Mouse (Mus musculus) heart, adult 2 months (tissue): Measurements from ENCODE around the gene Mycn. TPM values are rescaled to one million over a fixed set of nuclear protein-coding genes. Genes with fewer than 3 reads are reported as not detected.

Source experiments
- DNase-seq, 2 experiments: peaks; one replicate each; pipeline ENCODE4 v3.0.0; 2021
- H3K27ac ChIP-seq: fragments of 200-600 bp; 2 replicates; pipeline ENCODE4 v1.8.1; 2022
- H3K27me3 ChIP-seq: fragments of 200-500 bp; 2 replicates; pipeline ENCODE4 v1.6.1; 2012; ENCODE audit warnings: mild to moderate bottlenecking, low read length, inconsistent platforms, mixed read lengths; ENCODE audit not compliant: control insufficient read depth, insufficient read depth
- H3K36me3 ChIP-seq: fragments of 200-500 bp; 2 replicates; pipeline ENCODE4 v1.6.1; 2012; ENCODE audit warnings: low read length, inconsistent platforms; ENCODE audit not compliant: control insufficient read depth, insufficient read depth
- H3K4me1 ChIP-seq: fragments of 200-500 bp; 2 replicates; pipeline ENCODE4 v1.6.1; 2011; ENCODE audit warnings: low read length; ENCODE audit not compliant: control insufficient read depth, insufficient read depth
- H3K4me3 ChIP-seq: fragments of 200-600 bp; 2 replicates; pipeline ENCODE4 v1.8.1; 2022
- H3K79me2 ChIP-seq: fragments of 200-500 bp; replicated peaks from 2 replicates; pipeline ENCODE4 v1.6.1; 2012; ENCODE audit warnings: mild to moderate bottlenecking, inconsistent platforms, low read length, moderate library complexity, mixed read lengths; ENCODE audit not compliant: control insufficient read depth, insufficient read depth
- H3K9ac ChIP-seq: fragments of 200-500 bp; 2 replicates; pipeline ENCODE4 v1.6.1; 2012; ENCODE audit warnings: low read depth, mild to moderate bottlenecking, control low read depth, inconsistent platforms, low read length, mixed read lengths
- CTCF ChIP-seq: fragments of 200-600 bp; IDR thresholded peaks from 2 replicates; pipeline ENCODE4 v1.8.1; 2022; ENCODE audit warnings: antibody characterized with exemption, mild to moderate bottlenecking, moderate library complexity
- EP300 ChIP-seq: fragments of 200-500 bp; IDR thresholded peaks from 2 replicates; pipeline ENCODE4 v1.6.1; 2011; ENCODE audit warnings: low read depth, low read length, control low read depth; ENCODE audit not compliant: insufficient read depth
- POLR2A ChIP-seq: fragments of 200-500 bp; IDR thresholded peaks from 2 replicates; pipeline ENCODE4 v1.6.1; 2011; ENCODE audit warnings: mild to moderate bottlenecking, low read depth, low read length, control low read depth; ENCODE audit not compliant: insufficient read depth
- WGBS: fragments of 180-500 bp; shearing (Covaris S2); methylation state at CpG from one replicate; pipeline ENCODE4 v1.1.7; 2018; 5-methylcytosine and 5-hydroxymethylcytosine counted together
- intact Hi-C: fragments of 180-260 bp; cut with DNase I; formaldehyde crosslinking; loops from one replicate; pipeline ENCODE4 v1.15.1; 2025
- polyA plus RNA-seq: library from polyadenylated mRNA; depleted of rRNA; stranded (reverse); fragments of >200 nt; gene quantifications from 2 replicates; pipeline ENCODE4 v1.2.3, GENCODE M21; 2012
- total RNA-seq, 2 experiments: library from RNA; stranded (reverse); gene quantifications; 2 replicates each; pipeline ENCODE4 v1.2.3; 2021

Gene Mycn
- total and polyA plus RNA-seq, 3 experiments, result 1.8 to 3.1 (median 1.9) TPM

DNA sequence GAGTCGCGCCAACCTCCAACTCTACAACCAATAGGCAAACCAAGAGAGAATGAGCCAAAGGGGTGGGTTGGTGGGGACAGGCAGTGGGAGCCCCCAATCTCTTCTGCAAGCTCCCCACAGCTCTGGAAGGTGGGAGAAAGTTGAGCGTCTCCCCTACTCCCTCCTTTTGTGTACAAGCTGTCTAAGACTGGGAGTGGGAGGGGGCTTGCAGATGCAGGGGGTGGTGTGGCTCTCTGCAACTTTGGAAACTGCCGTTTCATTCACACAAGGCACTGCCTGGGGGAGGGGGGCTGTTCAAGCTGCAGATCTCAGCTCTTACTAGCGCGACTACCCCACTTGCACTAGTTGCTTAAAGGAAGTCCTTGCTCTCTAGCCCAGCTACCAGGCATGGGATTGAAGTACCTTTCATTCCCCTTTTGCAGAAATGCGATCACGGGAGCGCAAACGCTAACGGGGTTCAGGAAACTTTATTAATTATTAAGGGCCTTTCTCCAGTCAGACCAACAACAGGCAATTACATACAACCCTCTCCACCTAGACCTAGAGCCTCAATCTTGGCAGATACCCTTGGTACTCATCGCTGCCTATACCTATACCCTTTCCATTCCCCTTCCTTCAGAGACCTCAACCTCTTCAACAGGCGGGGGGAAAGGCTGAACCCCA is 1.1 kb downstream of the Mycn start:
- intact Hi-C loops, result loop anchor here (5.0 to 10.0 kb wide), 4 partner anchors 158 to 766 kb away; no protein-coding TSS in a partner anchor
- peak; percentile 14 to 51 for DNase-seq
- H3K4me1 ChIP-seq, result peaks cover 1% of the 10 kb centered on the region
- no peaks in the 10 kb centered on the region for H3K27me3 ChIP-seq
- H3K4me3 ChIP-seq, result peak overlapping the region; percentile 80
- peak overlapping the region; percentile 90 for H3K9ac ChIP-seq
- TF ChIP-seq POLR2A, result no peak
- TF ChIP-seq CTCF, result no peak
- no peak for TF ChIP-seq EP300
- H3K36me3 ChIP-seq, result no peaks in the 10 kb centered on the region
- no peak overlapping the region; the same call in none of the 2 replicates for H3K27ac ChIP-seq
- 1% methylated on average over 13 of the region's 13 CpGs for WGBS
- H3K79me2 ChIP-seq, result no peaks in the 10 kb centered on the region

DNA sequence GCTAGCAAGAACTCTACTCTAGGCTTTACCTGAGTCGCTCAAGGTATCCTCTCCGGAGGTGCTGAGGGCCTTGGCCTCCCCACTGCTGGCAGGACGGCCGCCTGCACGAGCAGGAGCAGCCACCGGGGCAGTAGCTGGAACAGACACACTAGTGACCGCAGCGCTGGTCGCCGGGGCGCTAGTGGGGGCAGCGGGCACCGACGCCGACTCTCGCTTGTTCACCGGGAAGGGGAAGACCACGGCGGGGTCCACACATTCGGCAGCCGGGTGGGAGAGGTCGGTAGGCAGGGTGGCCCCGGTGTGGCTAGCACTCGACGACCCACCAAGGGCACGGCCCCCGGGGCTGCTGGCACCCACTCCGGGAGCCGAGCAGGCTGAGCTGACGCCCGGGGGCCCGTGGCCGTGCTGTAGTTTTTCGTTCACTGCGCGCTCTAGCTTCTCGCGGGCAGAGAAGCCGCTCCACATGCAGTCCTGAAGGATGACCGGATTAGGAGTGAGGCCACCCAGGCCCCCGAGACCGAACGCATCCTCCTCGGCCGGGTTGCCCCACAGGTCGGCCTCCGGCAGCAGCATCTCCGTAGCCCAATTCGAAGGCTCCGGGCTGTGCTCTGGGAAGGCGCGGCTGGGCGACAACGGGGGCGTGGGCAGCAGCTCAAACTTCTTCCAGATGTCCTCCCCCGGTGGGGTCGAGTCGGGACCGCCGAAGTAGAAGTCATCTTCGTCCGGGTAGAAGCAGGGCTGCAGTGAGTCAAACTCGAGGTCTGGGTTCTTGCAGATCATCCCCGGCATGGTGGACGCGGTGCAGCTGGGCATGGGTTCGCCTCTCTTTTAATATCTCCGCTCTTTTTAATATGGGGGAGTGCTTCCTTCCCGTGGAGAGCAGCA is 1.9 kb downstream of the Mycn start:
- no peaks in the 10 kb centered on the region for H3K36me3 ChIP-seq
- no peaks in the 10 kb centered on the region for H3K27me3 ChIP-seq
- no peaks in the 10 kb centered on the region for H3K79me2 ChIP-seq
- H3K4me3 ChIP-seq, result peak overlapping the region; percentile 80
- TF ChIP-seq POLR2A (no peak), EP300 (no peak)
- H3K27ac ChIP-seq, result peak overlapping the region; percentile 12
- peaks cover 1% of the 10 kb centered on the region for H3K4me1 ChIP-seq
- DNase-seq, result peak; percentile 26 to 51
- peak overlapping the region; percentile 90 for H3K9ac ChIP-seq
- 1% methylated on average over 69 of the region's 69 CpGs for WGBS
- intact Hi-C loops, result loop anchor here (2.0 to 10.0 kb wide), 6 partner anchors 158 to 765 kb away; no protein-coding TSS in a partner anchor

- Histone ChIP-seq H3K79me2 (no peaks in the 10 kb centered on the region), H3K36me3 (no peaks in the 10 kb centered on the region), H3K4me1 (peaks cover 1% of the 10 kb centered on the region), H3K4me3 (peak overlapping the region; percentile 80), H3K27ac (peak overlapping the region; percentile 36; the same call in 1 of the 2 replicates), H3K27me3 (no peaks in the 10 kb centered on the region), H3K9ac (peak overlapping the region; percentile 90)
- intact Hi-C loops, result loop anchor here (2.0 to 5.0 kb wide), 2 partner anchors 178 to 206 kb away; no protein-coding TSS in a partner anchor
- 0% methylated on average over 12 of the region's 12 CpGs for WGBS
- DNase-seq, result peak; percentile 54 to 66
- TF ChIP-seq EP300 (no peak), CTCF (peak; percentile 76)
Measured at GRCm38 (mm10) chr12:12938850-12939249, 2.9 kb downstream of the Mycn start.

GRCm38 (mm10) chr12:12938361-12938760 is 3.4 kb downstream of the Mycn start:
- H3K27me3 ChIP-seq, result no peaks in the 10 kb centered on the region
- TF ChIP-seq CTCF (no peak), EP300 (0 out of 2 replicates have a peak, but pooled peaks have one; percentile 43)
- peak overlapping the region; percentile 90 for H3K9ac ChIP-seq
- 6% methylated on average over 7 of the region's 7 CpGs for WGBS
- H3K4me1 ChIP-seq, result peaks cover 1% of the 10 kb centered on the region
- no peaks in the 10 kb centered on the region for H3K36me3 ChIP-seq
- no peaks in the 10 kb centered on the region for H3K79me2 ChIP-seq
- peak overlapping the region; percentile 80 for H3K4me3 ChIP-seq
- peak; percentile 46 to 70 for DNase-seq
- intact Hi-C loops, result loop anchor here (2.0 to 5.0 kb wide), 2 partner anchors 179 to 206 kb away; no protein-coding TSS in a partner anchor
- H3K27ac ChIP-seq, result peak overlapping the region; percentile 36; the same call in 1 of the 2 replicates

DNA sequence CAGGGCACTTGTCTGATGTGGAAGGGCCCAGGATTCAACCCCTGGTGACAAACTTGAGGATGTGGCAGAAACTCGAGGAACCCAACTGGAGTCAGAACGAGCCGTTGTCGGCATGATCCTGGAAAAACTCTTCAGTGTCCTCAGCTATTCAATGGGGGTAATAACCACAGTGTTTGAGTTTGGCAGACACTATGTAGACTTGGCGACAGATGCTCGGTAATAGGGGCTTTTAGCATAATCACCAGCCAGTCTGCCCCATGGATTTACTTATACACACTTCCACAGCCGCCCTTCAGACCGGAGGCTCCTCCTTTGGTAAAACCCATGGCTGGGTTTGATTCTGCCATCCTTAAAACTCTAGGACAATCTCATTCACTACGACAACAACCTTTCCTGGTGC is 4.0 kb downstream of the Mycn start:
- H3K4me3 ChIP-seq, result peak overlapping the region; percentile 80; the same call in 1 of the 2 replicates
- 43% methylated on average over 9 of the region's 9 CpGs for WGBS
- no peak for DNase-seq
- intact Hi-C loops, result loop anchor here (2.0 to 5.0 kb wide), 2 partner anchors 180 to 207 kb away; no protein-coding TSS in a partner anchor
- peaks cover 1% of the 10 kb centered on the region for H3K4me1 ChIP-seq
- TF ChIP-seq EP300 (no peak), POLR2A (no peak), CTCF (no peak)
- no peak overlapping the region for H3K9ac ChIP-seq
- no peaks in the 10 kb centered on the region for H3K36me3 ChIP-seq
- H3K27me3 ChIP-seq, result no peaks in the 10 kb centered on the region
- H3K79me2 ChIP-seq, result no peaks in the 10 kb centered on the region
- no peak overlapping the region for H3K27ac ChIP-seq
